Mouse (Mus musculus) limb, embryonic 11.5 days (tissue): ENCODE data around the gene Lst1. TPM values are rescaled to one million over a fixed set of nuclear protein-coding genes. Genes with fewer than 3 reads are reported as not detected.

ENCODE experiments used
- ATAC-seq: fragments of 200-750 bp; cut with Nextera tagmentation; 2 replicates; pipeline ENCODE4 v1.8.0; 2017; ENCODE audit warnings: low read depth; ENCODE audit not compliant: insufficient number of reproducible peaks, low FRiP score, low TSS enrichment
- DNase-seq: peaks from one replicate; pipeline ENCODE4 v3.0.0-alpha.2; 2015; ENCODE audit warnings: low spot score
- H3K27ac ChIP-seq: fragments of 300-500 bp; sonication (generic); replicated peaks from 2 replicates; pipeline ENCODE4 v1.5.1; 2014; ENCODE audit warnings: low read depth, mild to moderate bottlenecking, low read length
- H3K27me3 ChIP-seq: fragments of 300-500 bp; sonication (generic); 2 replicates; pipeline ENCODE4 v1.6.1; 2014; ENCODE audit warnings: mild to moderate bottlenecking, low read length, mixed read lengths; ENCODE audit not compliant: control insufficient read depth, insufficient read depth
- H3K36me3 ChIP-seq: fragments of 300-500 bp; sonication (generic); 2 replicates; pipeline ENCODE4 v1.6.1; 2014; ENCODE audit warnings: mild to moderate bottlenecking, low read length, moderate library complexity, mixed read lengths; ENCODE audit not compliant: control insufficient read depth, insufficient read depth
- H3K4me1 ChIP-seq: fragments of 300-500 bp; sonication (generic); 2 replicates; pipeline ENCODE4 v1.6.1; 2014; ENCODE audit warnings: low read length, mixed read lengths; ENCODE audit not compliant: control insufficient read depth, insufficient read depth
- H3K4me2 ChIP-seq: fragments of 300-500 bp; sonication (generic); 2 replicates; pipeline ENCODE4 v1.6.1; 2014; ENCODE audit warnings: low read depth, mild to moderate bottlenecking, moderate library complexity; ENCODE audit not compliant: severe bottlenecking
- H3K4me3 ChIP-seq: fragments of 300-500 bp; sonication (generic); 2 replicates; pipeline ENCODE4 v1.5.1; 2014; ENCODE audit warnings: low read depth, low read length
- H3K9ac ChIP-seq: fragments of 300-500 bp; sonication (generic); 2 replicates; pipeline ENCODE4 v1.6.1; 2014; ENCODE audit warnings: mild to moderate bottlenecking, low read length
- H3K9me3 ChIP-seq: fragments of 300-500 bp; sonication (generic); 2 replicates; pipeline ENCODE4 v1.6.1; 2016; ENCODE audit warnings: low read length; ENCODE audit not compliant: control insufficient read depth
- WGBS: fragments of 180-500 bp; shearing (Covaris S2); extraction: QIAGEN DNeasy Blood & Tissue Kit; methylation state at CpG from one replicate; pipeline ENCODE4 v1.1.7; 2014; 5-methylcytosine and 5-hydroxymethylcytosine counted together
- polyA plus RNA-seq: library from polyadenylated mRNA; unstranded; fragments of >200 nt; fragmentation: Nextera tagmentation; extraction: Ambion mirVana; gene quantifications from 2 replicates; pipeline ENCODE4 v1.2.1, GENCODE M21; 2014

Lst1 gene
- polyA plus RNA-seq, 1 experiment from 2014 or later = 4.7 TPM

- ATAC-seq (no peak), DNase-seq (no peak)
- WGBS = 0% methylated on average over 28 of the region's 28 CpGs
- Histone ChIP-seq H3K27ac (peak overlapping the region; percentile 91), H3K9me3 (no peaks in the 10 kb centered on the region), H3K4me1 (peaks cover 11% of the 10 kb centered on the region; the same call in 1 of the 2 replicates), H3K4me2 (peak overlapping the region; percentile 96), H3K4me3 (peak overlapping the region; percentile 100), H3K27me3 (no peaks in the 10 kb centered on the region), H3K36me3 (peaks cover 28% of the 10 kb centered on the region), H3K9ac (peak overlapping the region; percentile 99)
Measured at GRCm38 (mm10) chr17:35164218-35164567, 24.0 kb downstream of the Lst1 start.

GRCm38 (mm10) chr17:35163326-35164081 lies 24.7 kb downstream of the Lst1 start:
- Histone ChIP-seq H3K27ac (peak overlapping the region; percentile 42; the same call in 1 of the 2 replicates), H3K4me3 (peak overlapping the region; percentile 100), H3K9ac (peak overlapping the region; percentile 99), H3K4me1 (peaks cover 11% of the 10 kb centered on the region; the same call in 1 of the 2 replicates), H3K36me3 (peaks cover 35% of the 10 kb centered on the region), H3K4me2 (peak overlapping the region; percentile 96), H3K27me3 (no peaks in the 10 kb centered on the region), H3K9me3 (no peaks in the 10 kb centered on the region)
- ATAC-seq (no peak), DNase-seq (no peak)
- 19% methylated on average over 8 of the region's 8 CpGs for WGBS

GRCm38 (mm10) chr17:35162730-35163129 lies 25.5 kb downstream of the Lst1 start:
- DNase-seq (no peak), ATAC-seq (no peak)
- Histone ChIP-seq H3K9ac (peak overlapping the region; percentile 24; the same call in 1 of the 2 replicates), H3K9me3 (no peaks in the 10 kb centered on the region), H3K4me1 (peaks cover 11% of the 10 kb centered on the region; the same call in 1 of the 2 replicates), H3K4me2 (peak overlapping the region; percentile 96), H3K27me3 (no peaks in the 10 kb centered on the region), H3K27ac (no peak overlapping the region), H3K36me3 (peaks cover 42% of the 10 kb centered on the region), H3K4me3 (peak overlapping the region; percentile 100)
- 74% methylated on average over 12 of the region's 12 CpGs for WGBS

GRCm38 (mm10) chr17:35162121-35162520 lies 26.1 kb downstream of the Lst1 start:
- 85% methylated on average over 14 of the region's 14 CpGs for WGBS
- Histone ChIP-seq H3K4me2 (peak overlapping the region; percentile 96; the same call in 1 of the 2 replicates), H3K4me3 (0 out of 2 replicates have a peak overlapping the region, but pooled peaks have one; percentile 100), H3K9me3 (no peaks in the 10 kb centered on the region), H3K4me1 (peaks cover 11% of the 10 kb centered on the region; the same call in 1 of the 2 replicates), H3K9ac (peak overlapping the region; percentile 12; the same call in 1 of the 2 replicates), H3K27me3 (no peaks in the 10 kb centered on the region), H3K27ac (no peak overlapping the region), H3K36me3 (peaks cover 48% of the 10 kb centered on the region)
- DNase-seq (no peak), ATAC-seq (no peak)

DNA sequence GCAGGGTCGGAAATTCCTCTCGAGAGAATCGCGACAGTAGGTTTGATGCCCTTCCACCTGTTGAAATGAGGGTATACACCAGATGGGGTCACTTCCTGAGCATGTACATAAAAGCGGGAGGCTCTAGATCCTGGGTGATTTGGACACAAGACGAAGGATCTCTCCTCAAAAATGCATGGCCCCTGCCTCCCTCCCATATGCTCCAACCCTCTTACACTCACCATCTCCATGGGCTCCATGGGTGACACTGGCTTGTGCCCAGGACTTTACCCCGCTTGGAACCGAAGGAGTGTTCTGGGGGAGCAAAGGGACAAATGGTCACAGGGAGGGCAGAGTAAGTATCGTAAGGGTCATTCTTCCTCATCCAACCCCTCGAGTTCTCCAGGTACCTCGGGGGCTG lies 26.8 kb downstream of the Lst1 start:
- ATAC-seq (no peak), DNase-seq (no peak)
- Histone ChIP-seq H3K4me3 (peak overlapping the region; percentile 12; the same call in 1 of the 2 replicates), H3K9me3 (no peaks in the 10 kb centered on the region), H3K27ac (no peak overlapping the region), H3K36me3 (peaks cover 55% of the 10 kb centered on the region), H3K4me2 (0 out of 2 replicates have a peak overlapping the region, but pooled peaks have one; percentile 20), H3K27me3 (no peaks in the 10 kb centered on the region), H3K4me1 (peaks cover 11% of the 10 kb centered on the region; the same call in 1 of the 2 replicates), H3K9ac (no peak overlapping the region)
- 89% methylated on average over 11 of the region's 11 CpGs for whole genome bisulfite sequencing

- Histone ChIP-seq H3K27me3 (no peaks in the 10 kb centered on the region), H3K9me3 (no peaks in the 10 kb centered on the region), H3K4me1 (peaks cover 6% of the 10 kb centered on the region; the same call in 1 of the 2 replicates), H3K27ac (no peak overlapping the region), H3K36me3 (peaks cover 71% of the 10 kb centered on the region), H3K4me3 (no peak overlapping the region), H3K4me2 (no peak overlapping the region), H3K9ac (no peak overlapping the region)
- DNase-seq = no peak
- no peak for ATAC-seq
- WGBS = 86% methylated on average over 7 of the region's 7 CpGs
Measured at GRCm38 (mm10) chr17:35159638-35160037, 28.6 kb downstream of the Lst1 start.

DNA sequence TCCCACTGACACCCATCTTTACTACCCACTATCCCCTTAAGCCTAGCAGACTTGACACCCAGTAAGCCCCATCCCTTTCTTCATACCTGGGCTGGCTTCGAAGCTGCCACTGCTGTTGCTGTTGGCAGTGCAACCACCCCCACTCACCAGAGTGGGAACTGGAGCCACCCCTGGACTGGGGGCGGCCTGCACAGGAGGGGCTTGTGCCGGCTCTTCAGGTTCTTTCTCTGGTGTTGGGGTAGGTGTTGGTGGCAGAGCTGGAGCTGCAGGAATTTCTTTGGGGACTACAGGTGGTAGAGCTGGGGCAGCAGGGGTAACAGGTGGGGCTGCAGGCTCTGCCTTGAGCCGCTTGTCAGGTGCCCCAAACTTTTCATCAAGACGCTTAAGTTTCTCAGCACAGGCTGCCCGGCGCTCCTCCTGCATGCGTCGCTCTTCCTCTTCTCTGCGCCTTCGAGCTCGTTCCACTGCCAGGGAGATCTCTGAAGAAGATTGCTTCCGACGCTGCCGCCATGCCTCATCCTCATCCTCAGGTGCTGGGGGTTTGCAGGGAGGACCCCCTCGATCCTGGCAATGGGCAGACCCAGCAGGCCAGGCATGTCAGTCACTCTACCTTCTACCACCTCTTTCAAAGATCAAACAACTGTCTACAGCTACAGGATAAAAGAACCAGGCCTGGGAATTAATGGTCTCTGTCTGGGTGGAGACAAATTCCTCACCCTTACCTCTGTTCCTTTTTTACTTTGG lies 29.2 kb downstream of the Lst1 start:
- Histone ChIP-seq H3K4me3 (no peak overlapping the region), H3K36me3 (peaks cover 78% of the 10 kb centered on the region), H3K4me1 (peaks cover 6% of the 10 kb centered on the region; the same call in 1 of the 2 replicates), H3K4me2 (no peak overlapping the region), H3K9me3 (no peaks in the 10 kb centered on the region), H3K9ac (no peak overlapping the region), H3K27me3 (no peaks in the 10 kb centered on the region), H3K27ac (no peak overlapping the region)
- ATAC-seq (no peak), DNase-seq (no peak)
- WGBS = 95% methylated on average over 16 of the region's 16 CpGs

DNA sequence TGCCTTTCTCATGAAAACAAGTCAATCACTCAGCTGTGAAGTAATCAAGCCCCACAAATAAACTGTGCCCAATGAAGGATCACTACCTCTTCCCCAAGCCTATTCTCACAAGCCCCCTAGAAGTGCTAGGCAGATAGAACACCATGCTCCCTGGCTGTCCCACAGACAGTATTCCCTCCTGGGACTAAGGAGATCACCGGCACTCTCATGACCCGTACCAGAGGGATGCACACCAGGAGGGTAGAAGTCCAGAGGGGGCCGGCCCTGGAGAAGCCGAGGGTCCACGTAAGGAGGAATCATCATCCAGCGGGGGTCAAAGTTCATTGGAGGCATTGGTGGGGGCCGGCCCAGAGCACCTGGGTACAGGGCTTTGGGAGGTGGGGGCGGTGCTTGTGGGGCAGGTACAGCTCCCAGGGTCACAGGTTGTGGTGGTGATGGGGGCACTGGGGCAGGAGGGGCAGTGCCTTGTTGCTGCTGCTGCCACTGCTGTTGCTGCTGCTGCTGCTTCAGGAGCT lies 30.5 kb downstream of the Lst1 start:
- 93% methylated on average over 8 of the region's 8 CpGs for WGBS
- Histone ChIP-seq H3K9me3 (no peaks in the 10 kb centered on the region), H3K4me2 (no peak overlapping the region), H3K4me1 (peaks cover 6% of the 10 kb centered on the region; the same call in 1 of the 2 replicates), H3K36me3 (peaks cover 90% of the 10 kb centered on the region), H3K27ac (no peak overlapping the region), H3K9ac (no peak overlapping the region), H3K4me3 (no peak overlapping the region), H3K27me3 (no peaks in the 10 kb centered on the region)
- ATAC-seq = no peak
- no peak for DNase-seq
